Mouse (Mus musculus) G1E (cell line): ENCODE results near the gene Pprc1. TPM values are rescaled to one million over a fixed set of nuclear protein-coding genes. Genes with fewer than 3 reads are reported as not detected.

ENCODE experiments used
- ATAC-seq: 2 replicates; pipeline ENCODE4 v1.8.0; 2016; ENCODE audit warnings: mild to moderate bottlenecking; ENCODE audit not compliant: insufficient number of reproducible peaks, poor library complexity, low FRiP score, severe bottlenecking; ENCODE audit errors: extremely low read depth
- DNase-seq: peaks from one replicate; pipeline ENCODE4 v3.0.0; 2012; ENCODE audit warnings: low spot score
- H3K27me3 ChIP-seq: 2 replicates; pipeline ENCODE4 v1.6.1; 2012; ENCODE audit warnings: mild to moderate bottlenecking, low read length, inconsistent platforms; ENCODE audit not compliant: insufficient read depth
- H3K36me3 ChIP-seq: replicated peaks from 2 replicates; pipeline ENCODE3; 2012; ENCODE audit warnings: mild to moderate bottlenecking, inconsistent platforms
- H3K4me1 ChIP-seq: 2 replicates; pipeline ENCODE4 v1.6.1; 2012; ENCODE audit warnings: low read depth, low read length, inconsistent platforms, mixed read lengths; ENCODE audit not compliant: insufficient read depth
- H3K4me3 ChIP-seq: 2 replicates; pipeline ENCODE4 v1.5.1; 2012; ENCODE audit warnings: low read depth, mild to moderate bottlenecking, inconsistent platforms, low read length, moderate library complexity, mixed read lengths
- H3K9me3 ChIP-seq: replicated peaks from 2 replicates; pipeline ENCODE4 v1.6.1; 2012; ENCODE audit warnings: inconsistent platforms
- CTCF ChIP-seq: IDR thresholded peaks from 2 replicates; pipeline ENCODE4 v1.5.1; 2012; ENCODE audit warnings: low read depth, low read length, inconsistent platforms, mixed read lengths
- GATA1 ChIP-seq: IDR thresholded peaks from 2 replicates; pipeline ENCODE4 v1.6.1; 2012; ENCODE audit warnings: borderline replicate concordance, low read length, inconsistent platforms, mixed read lengths
- GATA2 ChIP-seq: IDR thresholded peaks from 2 replicates; pipeline ENCODE4 v1.6.1; 2012; ENCODE audit warnings: low read depth, low read length, inconsistent platforms, borderline replicate concordance
- POLR2AphosphoS5 ChIP-seq: IDR thresholded peaks from 2 replicates; pipeline ENCODE4 v1.6.1; 2012; ENCODE audit warnings: low read depth, low read length, inconsistent platforms; ENCODE audit not compliant: insufficient replicate concordance
- TAL1 ChIP-seq: conservative IDR thresholded peaks from 2 replicates; pipeline ENCODE4 v1.6.1; 2012; ENCODE audit warnings: low read depth, low read length, inconsistent platforms, mixed read lengths
- polyA plus RNA-seq: library from polyadenylated mRNA; stranded (reverse); fragments of >175 nt; gene quantifications from 2 replicates; pipeline ENCODE4 v1.2.3, GENCODE M21; 2012
- total RNA-seq, 2 experiments: library from RNA; stranded (forward) in 1 of 2; stranded (reverse) in 1 of 2; fragments of 200-1000 nt in 1 of 2; fragments of >200 nt in 1 of 2; fragmentation: Nextera tagmentation in 1 of 2; gene quantifications; 2 replicates each; pipeline ENCODE4 v1.2.3; 2014 to 2017

Pprc1 gene
- total and polyA plus RNA-seq, 3 experiments = 11.8 to 132 (median 73.3) TPM

DNA sequence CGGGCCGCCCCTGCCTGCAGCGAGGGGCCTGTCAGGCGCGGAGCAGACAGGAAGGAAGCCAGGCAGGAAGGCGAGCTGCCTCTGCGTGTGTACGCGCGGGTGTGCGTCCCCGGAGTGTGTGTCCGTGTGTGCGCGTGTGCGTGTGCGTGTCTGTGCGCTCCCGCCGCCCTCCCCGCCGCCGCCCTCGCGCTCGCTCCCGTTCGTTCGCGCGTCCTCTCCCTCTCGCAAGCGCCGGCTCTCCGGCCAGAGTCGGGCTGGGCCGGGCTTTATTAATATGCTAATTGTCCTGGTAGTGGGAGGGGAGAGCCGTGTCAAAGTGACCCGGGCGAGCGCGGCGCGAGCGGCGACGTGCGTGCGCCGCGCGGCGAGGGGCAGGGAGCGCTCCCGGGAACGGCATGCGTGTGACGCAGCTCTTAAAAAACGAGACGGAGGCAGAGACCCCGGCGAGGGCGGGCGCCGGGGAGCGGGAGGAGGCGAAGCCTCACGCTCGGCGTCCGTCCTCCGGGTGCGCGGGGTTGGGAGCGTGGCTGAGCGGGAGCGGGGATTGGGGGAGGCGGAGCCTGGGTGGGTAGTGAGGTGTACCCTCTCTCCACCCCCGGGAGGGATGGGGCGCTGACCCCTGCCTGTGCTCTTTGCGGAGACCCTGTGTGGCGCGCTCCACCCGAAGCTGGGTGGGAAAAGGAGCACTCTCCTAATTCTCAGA lies 458 bp downstream of the Pprc1 start, which contains the start of gene Ldb1:
Ldb1 (minus strand) TSS at position 222 of the 703 bp plus-strand sequence.
- Histone ChIP-seq H3K4me3 (peak within 1 kb of the TSS; percentile 96), H3K9me3 (no peaks in the 10 kb centered on the region), H3K27me3 (no peaks in the 10 kb centered on the region; the same call in 1 of the 2 replicates), H3K36me3 (peaks cover 28% of the 10 kb centered on the region), H3K4me1 (peaks cover 67% of the 10 kb centered on the region)
- ATAC-seq (peak; percentile 48; the same call in 1 of the 2 replicates), DNase-seq (peak; percentile 77)
- TF ChIP-seq GATA1 = no peak
- TF ChIP-seq TAL1 = no peak
- no peak for TF ChIP-seq POLR2AphosphoS5
- no peak for TF ChIP-seq GATA2
- TF ChIP-seq CTCF = no peak

DNA sequence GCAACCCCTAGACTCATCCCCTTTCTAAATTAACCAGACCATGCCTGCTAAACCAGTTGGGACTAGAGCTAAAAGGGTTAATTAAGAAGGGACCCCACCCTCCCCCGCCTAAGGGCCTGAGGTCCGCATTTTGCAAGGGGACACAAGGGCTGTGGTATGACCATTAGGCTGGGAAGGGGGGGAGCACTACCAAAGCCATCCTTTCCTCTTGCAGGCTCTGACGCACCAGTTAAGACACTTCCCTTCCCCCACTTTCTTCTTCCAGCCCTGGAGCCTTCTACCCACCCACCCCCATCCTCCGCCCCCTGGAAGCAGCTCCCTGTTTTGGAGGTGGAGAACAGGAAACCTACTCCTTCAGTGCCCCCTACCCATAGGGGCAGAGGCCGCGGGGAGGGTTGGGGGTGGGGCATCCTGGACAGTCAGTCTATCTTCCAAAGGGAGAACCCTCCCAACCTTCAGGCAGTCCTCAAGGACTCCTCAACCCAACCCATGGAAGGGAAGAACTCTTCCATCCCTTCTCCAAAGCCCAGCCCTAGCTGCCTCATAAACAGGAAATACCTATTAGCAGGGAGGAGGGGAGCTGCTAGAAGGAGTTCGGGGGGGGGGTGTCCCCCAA lies 1.1 kb downstream of the Pprc1 start:
- DNase-seq (no peak), ATAC-seq (no peak)
- no peak for TF ChIP-seq GATA2
- no peak for TF ChIP-seq POLR2AphosphoS5
- Histone ChIP-seq H3K27me3 (no peaks in the 10 kb centered on the region; the same call in 1 of the 2 replicates), H3K4me1 (peaks cover 67% of the 10 kb centered on the region), H3K36me3 (peaks cover 24% of the 10 kb centered on the region), H3K9me3 (no peaks in the 10 kb centered on the region), H3K4me3 (peak overlapping the region; percentile 96)

DNA sequence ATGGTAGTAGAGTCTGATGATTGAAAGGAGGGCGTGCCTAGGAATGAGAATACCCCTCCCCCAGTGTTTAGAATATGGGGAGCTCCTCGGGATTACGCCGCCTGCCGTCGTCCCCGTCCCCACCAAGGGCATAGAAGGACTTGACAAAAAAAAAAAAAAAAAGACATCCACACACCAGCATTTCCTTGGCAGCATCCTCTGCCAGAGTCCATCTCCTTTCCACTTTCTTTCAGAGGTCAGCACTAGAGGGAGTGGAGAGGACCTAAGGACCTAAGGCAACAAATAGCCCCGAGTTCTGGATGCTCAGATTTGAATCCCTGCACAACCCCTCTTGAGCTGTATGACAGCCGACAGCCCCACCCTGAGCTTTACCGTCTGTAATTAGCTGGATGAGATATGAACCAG lies 1.9 kb downstream of the Pprc1 start:
- peaks cover 59% of the 10 kb centered on the region for H3K4me1 ChIP-seq
- H3K4me3 ChIP-seq = no peak overlapping the region
- peaks cover 16% of the 10 kb centered on the region for H3K36me3 ChIP-seq
- H3K27me3 ChIP-seq = no peaks in the 10 kb centered on the region; the same call in 1 of the 2 replicates
- ATAC-seq (no peak), DNase-seq (no peak)
- TF ChIP-seq GATA1 = no peak
- TF ChIP-seq POLR2AphosphoS5 = no peak
- TF ChIP-seq GATA2 = no peak
- TF ChIP-seq CTCF = no peak
- no peaks in the 10 kb centered on the region for H3K9me3 ChIP-seq

- no peaks in the 10 kb centered on the region for H3K9me3 ChIP-seq
- no peak for DNase-seq
- no peak for ATAC-seq
- peaks cover 13% of the 10 kb centered on the region for H3K36me3 ChIP-seq
- no peak overlapping the region for H3K4me3 ChIP-seq
- no peaks in the 10 kb centered on the region; the same call in 1 of the 2 replicates for H3K27me3 ChIP-seq
- peaks cover 51% of the 10 kb centered on the region for H3K4me1 ChIP-seq
- TF ChIP-seq GATA1 = no peak
- TF ChIP-seq POLR2AphosphoS5 = no peak
- no peak for TF ChIP-seq TAL1
- TF ChIP-seq CTCF = no peak
- no peak for TF ChIP-seq GATA2
Measured at GRCm38 (mm10) chr19:46047426-46047825, 2.7 kb downstream of the Pprc1 start.

DNA sequence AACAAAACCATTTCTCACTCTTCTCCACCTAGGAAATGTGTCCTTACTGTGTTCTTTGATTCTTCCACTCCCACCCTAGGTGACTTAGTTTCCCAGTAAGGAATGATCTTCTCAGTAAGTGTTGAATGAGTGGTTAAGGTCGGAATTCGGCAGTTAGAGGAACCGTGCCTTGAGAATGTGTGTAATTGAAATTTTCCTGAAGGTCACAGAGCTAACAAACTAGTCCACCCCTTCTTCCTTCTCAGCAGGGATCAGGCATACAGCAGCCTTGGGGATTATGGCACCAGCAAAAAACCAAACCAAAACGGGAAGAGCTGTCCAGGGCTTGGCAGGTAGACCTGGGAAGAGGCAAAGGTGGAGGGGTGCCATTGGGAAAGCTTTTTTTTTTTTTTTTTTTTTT lies 4.4 kb downstream of the Pprc1 start:
- H3K4me1 ChIP-seq = peaks cover 34% of the 10 kb centered on the region
- no peak for ATAC-seq
- DNase-seq = no peak

DNA sequence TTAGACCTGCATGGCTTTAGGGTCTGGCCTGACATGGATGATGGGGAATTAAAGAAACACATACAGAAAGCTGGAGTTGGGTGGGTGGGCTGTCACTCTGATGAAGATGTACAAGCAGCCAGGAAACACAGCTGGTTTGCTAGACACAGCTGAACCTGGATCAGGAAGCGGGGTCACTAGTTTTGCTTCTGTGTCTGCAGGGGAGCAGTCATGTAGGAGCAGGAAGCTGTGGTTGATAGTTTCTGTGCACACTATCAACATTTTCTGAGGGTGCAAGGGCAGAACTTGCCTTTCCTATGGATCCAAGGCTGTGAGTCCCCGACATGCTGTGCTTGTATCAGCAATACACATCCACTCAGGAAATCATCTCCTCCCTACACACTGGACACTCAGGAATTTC lies 5.8 kb downstream of the Pprc1 start:
- no peak for ATAC-seq
- Histone ChIP-seq H3K36me3 (no peaks in the 10 kb centered on the region), H3K4me3 (no peak overlapping the region), H3K9me3 (no peaks in the 10 kb centered on the region), H3K27me3 (no peaks in the 10 kb centered on the region; the same call in 1 of the 2 replicates), H3K4me1 (peaks cover 30% of the 10 kb centered on the region)
- DNase-seq = no peak
- TF ChIP-seq GATA1 (no peak), CTCF (no peak), TAL1 (no peak), GATA2 (no peak), POLR2AphosphoS5 (no peak)

More for the DNA sequence above, 4.4 kb downstream of the Pprc1 start:
- Histone ChIP-seq H3K27me3 (no peaks in the 10 kb centered on the region; the same call in 1 of the 2 replicates), H3K9me3 (no peaks in the 10 kb centered on the region), H3K36me3 (no peaks in the 10 kb centered on the region), H3K4me3 (no peak overlapping the region)
- TF ChIP-seq CTCF = no peak
- no peak for TF ChIP-seq POLR2AphosphoS5
- TF ChIP-seq GATA2 = no peak
- no peak for TF ChIP-seq TAL1
- no peak for TF ChIP-seq GATA1
